Mouse (Mus musculus) bone marrow macrophage, adult 2 months (primary cell): ENCODE measurements at regions not wholly inside any gene's neighbourhood (a gene's known extent, or its start where the extent isn't known, plus 50 kb on each side); places are given as distances from the start of the nearest gene placed in this dataset.

Source experiments
- CTCF ChIP-seq: IDR thresholded peaks from 2 replicates; pipeline ENCODE4 v1.5.1; 2012; ENCODE audit warnings: low read depth, mild to moderate bottlenecking, low read length, moderate library complexity
- POLR2A ChIP-seq: IDR thresholded peaks from 2 replicates; pipeline ENCODE4 v1.6.1; 2012; ENCODE audit warnings: mild to moderate bottlenecking, low read depth, low read length, borderline replicate concordance

GRCm38 (mm10) chr5:119401915-119402314 is 268.6 kb upstream of the Tbx3 start:
- TF ChIP-seq CTCF (no peak), POLR2A (no peak)
